Mouse (Mus musculus): ENCODE data around the gene Atp2b2. TPM values are rescaled to one million over a fixed set of nuclear protein-coding genes. Genes with fewer than 3 reads are reported as not detected.

Atp2b2 gene
- polyA plus RNA-seq, 1 experiment from 2014 or later, result 0.15 TPM

- 61% methylated on average over 3 of the region's 3 CpGs for WGBS
- no peak for ATAC-seq (ENCODE audit: low read depth)
Measured at GRCm38 (mm10) chr6:113861938-113862337, 180.5 kb downstream of the Atp2b2 start.

GRCm38 (mm10) chr6:113861375-113861770 is 181.0 kb downstream of the Atp2b2 start:
- no peak for ATAC-seq (ENCODE audit: low read depth)
- WGBS, result 64% methylated on average over 4 of the region's 4 CpGs

More at GRCm38 (mm10) chr6:113861938-113862337, 180.5 kb downstream of the Atp2b2 start:
- no peaks in the 10 kb centered on the region for H3K4me1 ChIP-seq (replicated peaks; ENCODE audit: control insufficient read depth, insufficient read depth, low read length)
- H3K4me2 ChIP-seq (ENCODE audit: low read depth, low read length), result no peak overlapping the region
- H3K36me3 ChIP-seq (ENCODE audit: control insufficient read depth, insufficient read depth, low read length), result no peaks in the 10 kb centered on the region
- no peaks in the 10 kb centered on the region for H3K9me3 ChIP-seq (ENCODE audit: control insufficient read depth, low read length)
- H3K4me3 ChIP-seq (ENCODE audit: low read length), result no peak overlapping the region
- no peak overlapping the region for H3K9ac ChIP-seq (ENCODE audit: low read length)
- no peaks in the 10 kb centered on the region for H3K27me3 ChIP-seq (ENCODE audit: control insufficient read depth, insufficient read depth, low read depth, low read length)
- no peak overlapping the region for H3K27ac ChIP-seq (ENCODE audit: low read length)

GRCm38 (mm10) chr6:113860735-113861374 is 181.6 kb downstream of the Atp2b2 start:
- no peaks in the 10 kb centered on the region for H3K27me3 ChIP-seq (ENCODE audit: control insufficient read depth, insufficient read depth, low read depth, low read length)
- H3K9ac ChIP-seq (ENCODE audit: low read length), result no peak overlapping the region
- no peak overlapping the region for H3K4me2 ChIP-seq (ENCODE audit: low read depth, low read length)
- WGBS, result 58% methylated on average over 15 of the region's 15 CpGs
- H3K4me1 ChIP-seq (replicated peaks; ENCODE audit: control insufficient read depth, insufficient read depth, low read length), result no peaks in the 10 kb centered on the region
- ATAC-seq (ENCODE audit: low read depth), result no peak
- no peak overlapping the region for H3K27ac ChIP-seq (ENCODE audit: low read length)
- H3K36me3 ChIP-seq (ENCODE audit: control insufficient read depth, insufficient read depth, low read length), result no peaks in the 10 kb centered on the region
- no peaks in the 10 kb centered on the region for H3K9me3 ChIP-seq (ENCODE audit: control insufficient read depth, low read length)
- H3K4me3 ChIP-seq (ENCODE audit: low read length), result no peak overlapping the region

More at GRCm38 (mm10) chr6:113861375-113861770, 181.0 kb downstream of the Atp2b2 start:
- no peaks in the 10 kb centered on the region for H3K4me1 ChIP-seq (replicated peaks; ENCODE audit: control insufficient read depth, insufficient read depth, low read length)
- H3K27ac ChIP-seq (ENCODE audit: low read length), result no peak overlapping the region
- no peaks in the 10 kb centered on the region for H3K27me3 ChIP-seq (ENCODE audit: control insufficient read depth, insufficient read depth, low read depth, low read length)
- H3K4me3 ChIP-seq (ENCODE audit: low read length), result no peak overlapping the region
- H3K36me3 ChIP-seq (ENCODE audit: control insufficient read depth, insufficient read depth, low read length), result no peaks in the 10 kb centered on the region
- no peak overlapping the region for H3K9ac ChIP-seq (ENCODE audit: low read length)
- no peak overlapping the region for H3K4me2 ChIP-seq (ENCODE audit: low read depth, low read length)
- H3K9me3 ChIP-seq (ENCODE audit: control insufficient read depth, low read length), result no peaks in the 10 kb centered on the region

GRCm38 (mm10) chr6:113860023-113860734 is 182.2 kb downstream of the Atp2b2 start:
- WGBS, result 58% methylated on average over 9 of the region's 9 CpGs
- Histone ChIP-seq H3K4me3 (ENCODE audit: low read length) (no peak overlapping the region), H3K27ac (ENCODE audit: low read length) (no peak overlapping the region), H3K27me3 (ENCODE audit: control insufficient read depth, insufficient read depth, low read depth, low read length) (no peaks in the 10 kb centered on the region), H3K9me3 (ENCODE audit: control insufficient read depth, low read length) (no peaks in the 10 kb centered on the region), H3K36me3 (ENCODE audit: control insufficient read depth, insufficient read depth, low read length) (no peaks in the 10 kb centered on the region), H3K4me2 (ENCODE audit: low read depth, low read length) (no peak overlapping the region), H3K9ac (ENCODE audit: low read length) (no peak overlapping the region), H3K4me1 (replicated peaks; ENCODE audit: control insufficient read depth, insufficient read depth, low read length) (no peaks in the 10 kb centered on the region)
- no peak for ATAC-seq (ENCODE audit: low read depth)

- no peak overlapping the region for H3K27ac ChIP-seq (ENCODE audit: low read length)
- no peaks in the 10 kb centered on the region for H3K27me3 ChIP-seq (ENCODE audit: control insufficient read depth, insufficient read depth, low read depth, low read length)
- no peaks in the 10 kb centered on the region for H3K36me3 ChIP-seq (ENCODE audit: control insufficient read depth, insufficient read depth, low read length)
- no peak overlapping the region for H3K4me2 ChIP-seq (ENCODE audit: low read depth, low read length)
- no peaks in the 10 kb centered on the region for H3K4me1 ChIP-seq (replicated peaks; ENCODE audit: control insufficient read depth, insufficient read depth, low read length)
- H3K9me3 ChIP-seq (ENCODE audit: control insufficient read depth, low read length), result no peaks in the 10 kb centered on the region
- no peak for ATAC-seq (ENCODE audit: low read depth)
- no peak overlapping the region for H3K9ac ChIP-seq (ENCODE audit: low read length)
- WGBS, result 80% methylated on average over 9 of the region's 9 CpGs
- no peak overlapping the region for H3K4me3 ChIP-seq (ENCODE audit: low read length)
Measured at GRCm38 (mm10) chr6:113858317-113858716, 184.1 kb downstream of the Atp2b2 start.

GRCm38 (mm10) chr6:113857310-113857873 is 185.0 kb downstream of the Atp2b2 start:
- Histone ChIP-seq H3K4me3 (ENCODE audit: low read length) (no peak overlapping the region), H3K9ac (ENCODE audit: low read length) (no peak overlapping the region), H3K27ac (ENCODE audit: low read length) (no peak overlapping the region), H3K27me3 (ENCODE audit: control insufficient read depth, insufficient read depth, low read depth, low read length) (no peaks in the 10 kb centered on the region), H3K4me2 (ENCODE audit: low read depth, low read length) (no peak overlapping the region), H3K9me3 (ENCODE audit: control insufficient read depth, low read length) (no peaks in the 10 kb centered on the region), H3K4me1 (replicated peaks; ENCODE audit: control insufficient read depth, insufficient read depth, low read length) (no peaks in the 10 kb centered on the region), H3K36me3 (ENCODE audit: control insufficient read depth, insufficient read depth, low read length) (no peaks in the 10 kb centered on the region)
- ATAC-seq (ENCODE audit: low read depth), result no peak
- 38% methylated on average over 2 of the region's 2 CpGs for WGBS

- 77% methylated on average over 15 of the region's 15 CpGs for WGBS
- ATAC-seq (ENCODE audit: low read depth), result no peak
- no peak overlapping the region for H3K9ac ChIP-seq (ENCODE audit: low read length)
Measured at GRCm38 (mm10) chr6:113856790-113857189, 185.6 kb downstream of the Atp2b2 start.

GRCm38 (mm10) chr6:113856095-113856646 is 186.2 kb downstream of the Atp2b2 start:
- H3K4me2 ChIP-seq (ENCODE audit: low read depth, low read length), result no peak overlapping the region
- no peaks in the 10 kb centered on the region for H3K4me1 ChIP-seq (replicated peaks; ENCODE audit: control insufficient read depth, insufficient read depth, low read length)
- H3K9ac ChIP-seq (ENCODE audit: low read length), result no peak overlapping the region
- no peaks in the 10 kb centered on the region for H3K9me3 ChIP-seq (ENCODE audit: control insufficient read depth, low read length)
- no peaks in the 10 kb centered on the region for H3K27me3 ChIP-seq (ENCODE audit: control insufficient read depth, insufficient read depth, low read depth, low read length)
- H3K4me3 ChIP-seq (ENCODE audit: low read length), result no peak overlapping the region
- 74% methylated on average over 1 of the region's 1 CpGs for WGBS
- no peak for ATAC-seq (ENCODE audit: low read depth)
- H3K36me3 ChIP-seq (ENCODE audit: control insufficient read depth, insufficient read depth, low read length), result no peaks in the 10 kb centered on the region
- H3K27ac ChIP-seq (ENCODE audit: low read length), result no peak overlapping the region

More at GRCm38 (mm10) chr6:113856790-113857189, 185.6 kb downstream of the Atp2b2 start:
- no peak overlapping the region for H3K4me2 ChIP-seq (ENCODE audit: low read depth, low read length)
- no peaks in the 10 kb centered on the region for H3K9me3 ChIP-seq (ENCODE audit: control insufficient read depth, low read length)
- no peaks in the 10 kb centered on the region for H3K4me1 ChIP-seq (replicated peaks; ENCODE audit: control insufficient read depth, insufficient read depth, low read length)
- H3K27me3 ChIP-seq (ENCODE audit: control insufficient read depth, insufficient read depth, low read depth, low read length), result no peaks in the 10 kb centered on the region
- H3K4me3 ChIP-seq (ENCODE audit: low read length), result no peak overlapping the region
- H3K27ac ChIP-seq (ENCODE audit: low read length), result no peak overlapping the region
- H3K36me3 ChIP-seq (ENCODE audit: control insufficient read depth, insufficient read depth, low read length), result no peaks in the 10 kb centered on the region

GRCm38 (mm10) chr6:113855581-113855980 is 186.8 kb downstream of the Atp2b2 start:
- Histone ChIP-seq H3K27me3 (ENCODE audit: control insufficient read depth, insufficient read depth, low read depth, low read length) (no peaks in the 10 kb centered on the region), H3K4me1 (replicated peaks; ENCODE audit: control insufficient read depth, insufficient read depth, low read length) (no peaks in the 10 kb centered on the region), H3K27ac (ENCODE audit: low read length) (no peak overlapping the region), H3K9me3 (ENCODE audit: control insufficient read depth, low read length) (no peaks in the 10 kb centered on the region), H3K4me2 (ENCODE audit: low read depth, low read length) (no peak overlapping the region), H3K36me3 (ENCODE audit: control insufficient read depth, insufficient read depth, low read length) (no peaks in the 10 kb centered on the region), H3K9ac (ENCODE audit: low read length) (no peak overlapping the region), H3K4me3 (ENCODE audit: low read length) (no peak overlapping the region)
- ATAC-seq (ENCODE audit: low read depth), result no peak

Measured in lung, embryonic 16.5 days (tissue).